Mouse (Mus musculus) embryo, embryonic 11 days (tissue): ENCODE data around the gene Gm27021.

Source experiments
- DNase-seq: peaks from one replicate; pipeline ENCODE4 v3.0.0-alpha.2; 2015

The Gm27021 gene

DNA sequence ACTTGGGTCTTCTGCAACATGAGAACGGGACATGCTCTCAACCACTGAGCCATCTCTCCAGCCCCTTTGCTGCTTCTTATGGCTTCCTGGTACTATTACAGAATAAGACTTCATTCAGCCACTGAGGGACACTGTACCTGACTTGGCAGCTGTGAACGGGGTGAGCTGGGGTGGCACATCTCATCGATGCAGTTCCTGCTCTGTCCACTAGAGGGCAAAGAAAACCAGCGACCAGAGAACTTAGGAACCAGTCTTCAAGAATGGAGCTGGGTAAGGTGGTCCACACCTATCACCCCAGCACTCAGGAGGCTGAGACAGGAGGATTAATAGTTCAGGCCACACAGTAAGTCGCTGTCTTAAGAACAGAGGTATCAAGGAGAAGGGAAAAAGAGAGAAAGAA lies 71.9 kb downstream of the Gm27021 start:
- peak; percentile 74 for DNase-seq

DNA sequence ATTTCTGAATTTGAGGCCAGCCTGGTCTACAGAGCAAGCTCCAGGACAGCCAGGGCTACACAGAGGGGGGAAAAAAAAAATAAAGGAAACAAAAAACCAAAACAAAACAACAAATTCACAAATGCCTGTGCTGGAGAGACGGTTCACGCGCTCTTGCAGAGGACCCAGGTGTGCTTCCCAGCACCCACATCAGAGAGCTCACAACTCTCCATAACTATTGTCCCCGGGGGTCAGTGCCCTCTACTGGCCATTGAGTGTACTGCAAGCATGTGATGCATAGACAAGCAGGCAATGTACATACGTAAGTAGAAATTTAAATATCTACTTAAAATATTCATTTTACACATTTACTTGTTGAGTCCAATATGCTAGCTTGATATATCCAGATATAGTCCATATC lies 73.3 kb downstream of the Gm27021 start:
- no peak for DNase-seq

DNA sequence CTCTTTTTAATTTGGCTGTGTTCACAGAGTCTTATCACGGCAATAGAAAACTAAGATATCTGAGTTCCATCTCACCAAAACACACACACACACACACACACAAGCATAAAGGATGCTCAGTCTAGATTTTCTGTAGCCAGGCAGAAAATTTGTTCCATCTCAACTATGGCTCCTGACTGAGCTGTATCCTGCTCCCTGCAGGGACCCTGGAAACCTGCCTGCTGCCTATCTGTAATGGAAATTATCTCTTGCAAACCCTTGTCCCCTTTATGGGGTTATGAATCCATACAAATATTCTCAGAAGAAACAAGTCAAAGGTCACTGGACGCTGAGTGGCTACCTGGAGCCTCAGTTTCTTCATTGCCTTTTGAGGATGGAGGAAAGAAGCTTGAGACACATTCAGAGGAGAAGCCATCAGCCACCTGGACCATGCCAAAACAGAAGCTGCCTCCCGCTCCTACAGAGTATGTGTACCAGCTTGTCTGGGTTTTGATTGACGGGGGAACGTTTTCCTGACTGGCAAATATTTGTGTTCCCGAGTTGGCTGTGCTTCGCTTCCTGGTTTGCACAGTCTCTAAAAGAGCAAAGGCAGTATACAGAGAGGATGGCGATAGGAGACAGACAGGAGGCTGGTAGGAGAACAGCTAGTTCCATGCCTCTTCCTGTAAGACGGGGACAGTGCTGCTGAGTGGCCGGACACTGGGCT lies 76.1 kb downstream of the Gm27021 start:
- no peak for DNase-seq

DNA sequence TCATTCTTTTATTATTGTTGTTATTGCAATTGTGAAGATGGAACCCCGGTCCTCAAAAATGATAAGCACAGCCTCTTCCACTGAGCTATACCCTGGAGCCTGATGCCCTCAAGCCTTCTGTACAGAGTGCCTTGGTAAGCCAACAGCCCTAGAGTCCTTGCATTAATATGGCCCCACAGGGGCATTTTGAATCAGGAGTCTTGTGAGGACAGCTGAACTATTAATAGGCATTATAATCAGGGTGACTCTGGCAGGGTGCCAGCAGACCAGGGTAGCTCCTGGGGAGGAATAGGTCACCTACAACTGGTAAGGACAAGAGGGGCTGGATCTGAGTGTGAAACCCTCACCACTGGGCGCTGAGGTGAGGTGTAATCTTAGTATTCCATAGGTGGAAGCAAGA lies 78.0 kb downstream of the Gm27021 start:
- no peak for DNase-seq

DNA sequence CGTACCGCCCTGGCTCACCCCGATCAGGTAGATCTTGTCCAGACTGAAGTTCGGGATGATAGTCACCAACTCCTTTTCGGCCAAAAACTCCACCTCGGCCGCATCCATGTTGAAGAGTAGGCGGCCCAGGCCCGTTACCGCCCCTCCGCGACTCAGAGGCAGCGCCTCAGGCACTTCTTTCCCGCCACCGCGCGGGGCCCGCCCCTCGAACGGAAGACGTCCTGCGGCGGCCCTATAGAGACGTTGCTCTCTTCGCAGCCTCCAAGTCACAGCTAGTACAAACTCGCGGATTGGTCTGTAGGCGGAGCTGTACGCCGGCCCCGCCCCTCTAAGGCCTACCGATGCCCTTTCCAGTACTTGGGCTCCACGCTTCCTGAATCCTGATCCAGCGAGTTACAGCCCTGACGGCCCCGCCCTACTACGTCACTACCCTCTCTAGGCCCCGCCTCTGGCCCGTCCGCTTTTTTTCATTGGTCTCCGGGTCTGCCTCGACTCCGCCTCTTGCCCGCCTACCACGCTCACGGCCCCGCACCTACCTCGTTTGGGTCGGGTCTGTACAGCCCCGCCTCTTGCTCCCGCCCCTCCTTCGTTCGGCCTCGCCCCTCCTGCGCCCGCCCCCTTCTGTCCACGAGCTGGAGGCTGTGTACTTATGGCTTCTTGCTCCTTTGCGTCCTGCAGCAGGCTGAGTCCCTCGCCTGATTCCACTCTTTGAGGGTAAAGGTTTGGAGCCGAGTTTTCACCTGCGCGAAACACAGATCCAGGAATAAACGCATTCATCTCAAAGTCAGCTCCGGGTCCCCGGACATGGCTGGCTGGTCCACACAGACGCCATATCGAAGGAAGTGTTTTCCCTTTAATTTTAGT lies 78.7 kb downstream of the Gm27021 start, which contains the start of gene Gins2:
Gene Gins2, minus strand, starts transcription at position 397 of the 864 bp plus-strand sequence.
- DNase-seq: peak; percentile 99

DNA sequence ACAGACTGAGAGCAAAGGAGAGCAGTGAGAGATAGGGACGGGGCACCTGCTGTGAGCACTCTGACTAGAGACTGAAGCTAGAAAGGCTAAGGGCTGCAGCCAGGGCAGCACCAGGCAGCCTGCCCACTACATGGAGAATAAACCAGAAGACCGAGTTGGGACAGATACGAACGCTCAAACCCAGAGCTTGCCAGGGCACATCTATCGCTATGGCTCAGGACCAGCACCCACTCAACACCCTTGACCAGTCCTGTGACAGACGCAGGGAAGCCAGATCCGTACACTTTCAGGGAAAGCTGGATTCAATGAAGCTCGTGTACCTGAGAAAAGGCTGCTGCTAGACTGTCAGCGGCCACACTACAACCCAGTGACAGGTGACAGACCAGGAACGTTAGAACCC lies 82.4 kb downstream of the Gm27021 start:
- DNase-seq: no peak

DNA sequence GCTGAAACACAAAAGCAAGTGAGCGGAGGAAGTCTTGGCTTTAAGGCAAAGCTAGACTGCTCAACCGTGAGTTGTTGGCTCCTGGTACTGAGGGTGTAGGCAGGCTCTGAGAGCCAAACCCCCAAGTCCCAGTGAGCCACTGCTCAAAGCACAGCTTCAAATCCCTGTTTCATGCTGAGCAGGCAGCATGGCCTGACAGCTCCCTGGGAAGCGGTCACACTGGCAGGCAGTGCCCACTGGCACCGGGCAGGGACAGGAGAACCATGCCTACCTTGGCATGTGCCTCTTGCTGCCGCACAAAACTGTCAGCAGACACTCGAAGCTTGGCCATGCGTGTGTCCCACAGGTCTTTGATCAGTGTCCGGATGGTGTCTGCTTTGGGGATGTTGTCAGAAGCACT lies 86.1 kb downstream of the Gm27021 start:
- no peak for DNase-seq

DNA sequence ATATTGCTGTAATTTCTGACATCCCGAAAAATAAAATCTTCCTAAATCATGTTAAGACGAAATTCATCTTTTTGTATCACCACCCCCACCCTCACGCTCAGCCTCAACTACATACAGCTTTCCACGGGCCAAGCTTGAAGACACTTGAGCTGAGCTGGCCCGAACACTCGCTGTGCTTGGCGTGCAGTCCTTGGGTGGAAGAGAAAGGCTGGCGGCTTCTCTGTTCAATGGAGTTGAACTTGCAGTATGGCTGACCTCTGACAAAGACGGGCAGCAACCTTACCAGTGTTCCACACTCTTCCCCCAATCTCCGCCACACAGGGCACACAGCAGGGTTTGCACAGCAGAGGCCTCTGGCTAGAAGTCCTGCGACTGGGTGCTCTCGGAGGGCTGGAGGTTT lies 86.5 kb downstream of the Gm27021 start:
- no peak for DNase-seq

DNA sequence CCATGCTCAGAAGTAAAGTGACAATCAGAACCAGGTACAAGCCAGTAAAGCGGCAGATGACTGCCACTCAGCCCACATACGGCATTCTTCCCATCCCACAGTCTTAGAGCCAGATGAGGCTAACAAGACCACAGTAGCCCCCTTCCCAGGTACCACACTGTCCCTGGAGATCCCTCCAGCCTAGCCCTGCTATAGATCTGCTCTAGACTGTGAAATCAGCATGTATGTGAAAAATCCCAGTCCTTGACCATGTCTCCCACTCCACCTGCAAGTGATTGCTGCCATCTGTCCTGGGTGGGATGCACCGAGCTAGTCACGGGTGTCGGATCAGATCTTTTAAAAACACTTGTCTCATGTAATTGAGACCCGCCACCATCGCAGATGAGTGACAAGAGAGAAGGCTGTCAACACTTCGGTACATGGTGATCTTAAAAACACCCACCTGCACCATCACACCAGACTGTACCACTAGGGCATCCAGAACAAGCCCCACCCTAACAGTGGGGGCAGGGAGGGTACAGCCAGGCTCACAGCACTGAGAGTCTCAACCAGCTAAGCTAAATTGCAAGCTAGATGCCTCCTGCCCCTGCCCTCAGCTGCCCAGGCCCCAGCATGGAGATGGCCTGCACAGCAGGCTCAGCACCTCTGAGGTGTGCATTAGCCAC lies 87.4 kb downstream of the Gm27021 start:
- DNase-seq: no peak

DNA sequence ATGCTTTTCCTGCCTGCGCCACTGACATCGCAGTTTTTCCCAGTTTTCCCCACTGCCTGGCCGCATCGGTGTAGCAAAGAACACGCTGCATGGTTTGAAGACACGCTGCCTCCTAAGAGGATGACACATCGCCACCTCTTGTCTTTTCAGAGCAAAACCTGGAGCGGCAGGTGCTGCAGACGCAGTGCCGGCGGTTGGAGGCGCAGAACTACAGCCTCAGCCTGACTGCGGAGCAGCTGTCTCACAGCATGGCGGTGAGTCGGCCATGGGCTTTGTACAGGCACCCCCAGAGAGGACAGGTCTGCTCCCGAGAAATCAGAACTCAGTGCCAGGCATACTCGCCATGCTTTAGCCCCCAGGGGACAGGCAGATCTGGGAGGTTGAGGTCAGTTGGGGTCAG lies 90.1 kb downstream of the Gm27021 start:
- no peak for DNase-seq

DNA sequence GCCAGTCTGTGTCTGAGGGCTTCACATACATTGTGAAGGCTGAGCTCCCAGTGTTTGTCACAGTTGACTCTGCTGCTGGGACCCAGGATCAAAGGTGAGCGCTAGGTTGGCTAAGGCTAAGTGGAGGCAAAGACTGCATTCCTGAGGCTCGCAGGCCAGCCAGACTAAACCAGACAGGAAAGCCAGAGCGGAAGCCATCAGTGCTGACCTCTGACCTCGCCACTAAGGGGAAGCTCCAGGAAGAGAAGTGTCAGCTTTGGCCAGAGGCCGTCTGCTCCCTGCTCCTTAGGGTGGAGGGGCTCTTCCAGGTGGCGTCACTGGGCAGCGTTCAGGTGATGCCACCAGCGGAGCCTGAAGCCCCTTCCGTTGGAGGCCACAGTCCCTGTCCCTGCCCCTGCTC lies 92.1 kb downstream of the Gm27021 start:
- peak; percentile 59 for DNase-seq

DNA sequence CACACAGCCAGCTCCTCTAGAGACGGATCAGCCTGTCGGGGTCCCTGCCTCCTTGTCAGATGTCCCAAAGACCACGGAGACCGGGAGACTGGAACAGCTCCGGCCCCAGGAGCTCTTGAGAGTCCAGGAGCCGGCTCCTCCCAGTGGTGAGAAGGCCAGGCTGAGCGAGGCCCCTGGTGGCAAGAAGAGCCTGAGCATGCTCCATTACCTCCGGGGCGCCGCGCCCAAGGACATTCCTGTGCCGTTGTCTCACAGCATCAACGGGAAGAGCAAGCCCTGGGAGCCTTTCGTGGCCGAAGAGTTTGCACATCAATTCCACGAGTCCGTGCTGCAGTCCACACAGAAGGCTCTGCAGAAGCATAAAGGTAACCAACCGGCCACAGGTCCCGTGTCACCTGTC lies 92.9 kb downstream of the Gm27021 start:
- DNase-seq: no peak

DNA sequence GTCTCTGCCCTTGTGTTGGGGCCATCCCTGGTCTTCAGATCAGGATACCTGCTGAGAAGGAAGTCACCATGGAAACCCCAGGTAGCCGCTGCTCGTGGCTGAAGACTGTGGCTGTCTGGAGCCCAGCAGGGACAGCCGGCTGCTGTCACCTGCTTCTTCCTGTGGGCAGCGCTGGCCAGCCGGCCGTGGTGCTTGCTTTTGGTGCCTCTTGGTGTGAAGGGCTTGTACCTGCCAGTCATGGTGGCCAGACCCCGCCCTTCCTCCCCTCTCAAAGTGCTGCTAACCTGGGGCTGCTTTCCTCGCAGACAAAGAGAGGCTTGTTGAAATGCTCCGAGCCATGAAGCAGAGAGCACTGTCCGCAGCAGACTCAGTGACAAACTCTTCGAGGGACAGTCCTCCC lies 94.0 kb downstream of the Gm27021 start:
- no peak for DNase-seq

DNA sequence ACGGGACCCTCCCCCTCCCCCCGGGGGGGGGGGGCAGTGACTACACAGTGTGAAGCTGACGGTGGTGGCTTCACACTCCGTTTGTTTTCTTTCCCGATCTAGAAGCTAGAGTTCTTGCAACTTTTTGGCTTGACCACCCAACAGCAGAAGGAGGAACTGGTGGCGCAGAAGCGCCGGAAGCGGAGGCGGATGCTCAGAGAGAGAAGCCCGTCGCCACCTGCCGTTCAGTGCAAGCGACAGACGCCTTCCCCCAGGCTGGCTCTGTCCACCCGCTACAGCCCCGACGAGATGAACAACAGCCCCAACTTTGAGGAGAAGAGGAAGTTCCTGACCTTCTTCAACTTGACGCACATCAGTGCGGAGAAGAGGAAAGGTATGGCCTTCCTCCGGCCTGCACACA lies 95.3 kb downstream of the Gm27021 start:
- DNase-seq: no peak

DNA sequence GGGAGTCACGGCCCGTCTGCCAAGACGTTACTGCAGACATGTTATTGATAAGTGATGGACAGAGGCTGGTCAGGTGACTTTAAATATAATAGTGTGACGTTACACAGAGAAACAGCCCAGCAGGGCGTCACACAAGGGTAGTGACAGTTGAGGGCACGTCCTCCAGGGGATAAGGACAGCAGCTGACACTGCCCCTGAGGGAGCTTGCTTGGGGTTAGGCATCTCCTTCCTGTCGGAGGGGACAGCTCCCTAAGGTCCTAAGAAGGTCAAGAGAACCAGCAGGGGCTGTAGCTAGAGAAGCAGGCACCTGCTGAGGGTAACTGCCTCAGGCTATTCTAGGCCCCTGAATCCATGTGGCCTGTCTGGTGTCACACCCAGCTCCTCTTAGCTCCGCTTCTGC lies 96.3 kb downstream of the Gm27021 start:
- DNase-seq: no peak

DNA sequence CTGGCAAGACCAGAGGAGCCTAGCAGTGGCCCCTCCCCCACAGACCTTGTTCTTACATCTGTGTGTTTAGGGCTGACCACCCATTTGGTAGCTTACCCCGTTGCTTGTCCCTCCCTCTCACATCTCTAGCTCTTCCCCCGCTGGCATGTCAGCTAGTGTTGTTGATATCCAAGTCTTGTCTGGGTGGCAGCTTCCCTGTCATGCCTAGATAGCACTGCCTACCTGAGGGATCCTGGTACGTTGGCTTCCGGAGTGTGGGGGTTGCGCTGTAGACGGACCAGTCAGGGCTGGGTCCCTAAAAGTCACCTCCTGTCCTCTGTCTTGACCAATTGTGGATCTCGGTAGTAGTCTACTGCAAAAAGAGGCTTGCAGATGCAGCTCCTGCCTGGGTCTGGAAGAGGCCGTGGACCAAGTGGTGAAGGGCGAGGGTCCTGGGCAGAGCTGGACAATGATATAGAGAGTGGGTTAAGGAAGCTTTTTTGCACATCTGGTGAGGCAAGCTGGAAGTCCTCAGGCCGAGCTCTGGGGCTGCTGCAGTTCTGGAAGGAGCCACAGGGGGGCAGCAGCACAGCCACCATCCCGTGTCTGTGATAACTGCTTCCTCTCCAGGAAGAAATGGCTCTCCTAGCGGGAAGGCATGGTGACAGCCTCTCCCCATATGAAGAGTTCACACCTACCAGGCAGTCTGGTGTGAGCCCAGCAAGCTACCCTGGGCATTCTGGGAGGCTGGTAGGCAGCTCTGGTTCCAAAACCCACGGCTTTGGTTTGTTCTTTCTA lies 97.8 kb downstream of the Gm27021 start:
- DNase-seq: peak; percentile 79

DNA sequence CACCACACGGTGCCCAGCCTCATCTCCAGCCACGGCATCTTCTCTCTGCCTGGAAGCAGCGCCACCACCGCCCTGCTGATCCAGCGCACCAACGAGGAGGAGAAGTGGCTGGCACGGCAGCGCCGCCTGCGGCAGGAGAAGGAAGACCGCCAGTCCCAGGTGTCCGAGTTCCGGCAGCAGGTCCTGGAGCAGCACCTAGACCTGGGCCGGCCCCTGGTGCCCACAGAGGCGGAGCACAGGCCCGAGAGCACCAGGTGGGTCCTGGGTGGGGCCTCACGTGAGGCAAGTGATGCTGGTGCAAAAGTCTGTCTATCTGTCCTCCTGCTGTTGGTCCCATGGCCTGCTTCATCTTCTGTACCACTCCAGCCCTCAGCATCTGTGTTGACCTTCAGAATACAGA lies 98.8 kb downstream of the Gm27021 start:
- DNase-seq: no peak

DNA sequence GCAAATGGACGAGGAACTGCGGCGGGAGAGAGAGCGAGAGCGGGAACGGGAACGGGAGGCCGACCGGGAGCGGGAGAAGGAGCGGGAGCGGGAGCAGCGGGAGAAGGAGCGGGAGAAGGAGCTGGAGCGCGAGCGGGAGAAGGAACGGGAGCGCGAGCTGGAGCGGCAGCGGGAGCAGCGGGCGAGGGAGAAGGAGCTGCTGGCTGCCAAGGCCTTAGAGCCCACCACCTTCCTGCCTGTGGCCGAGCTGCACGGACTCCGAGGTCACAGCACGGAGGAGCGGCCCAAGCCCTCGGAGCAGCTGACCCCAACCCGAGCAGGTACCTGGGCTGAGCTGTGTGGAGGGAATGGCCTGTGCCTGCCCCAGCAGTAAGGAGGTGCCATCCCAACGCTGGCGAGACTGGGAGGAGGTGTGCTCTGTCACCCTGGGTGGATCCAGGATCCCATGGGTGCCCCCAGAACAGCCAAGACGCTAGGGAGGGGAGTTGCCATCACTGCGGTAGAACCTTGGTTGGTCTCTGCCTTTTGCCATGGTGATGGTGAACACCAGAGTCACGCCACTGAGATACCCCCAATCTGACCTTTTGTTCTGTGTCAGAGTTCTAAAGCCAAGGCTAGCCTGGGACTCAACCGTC lies 99.6 kb downstream of the Gm27021 start:
- DNase-seq: no peak

DNA sequence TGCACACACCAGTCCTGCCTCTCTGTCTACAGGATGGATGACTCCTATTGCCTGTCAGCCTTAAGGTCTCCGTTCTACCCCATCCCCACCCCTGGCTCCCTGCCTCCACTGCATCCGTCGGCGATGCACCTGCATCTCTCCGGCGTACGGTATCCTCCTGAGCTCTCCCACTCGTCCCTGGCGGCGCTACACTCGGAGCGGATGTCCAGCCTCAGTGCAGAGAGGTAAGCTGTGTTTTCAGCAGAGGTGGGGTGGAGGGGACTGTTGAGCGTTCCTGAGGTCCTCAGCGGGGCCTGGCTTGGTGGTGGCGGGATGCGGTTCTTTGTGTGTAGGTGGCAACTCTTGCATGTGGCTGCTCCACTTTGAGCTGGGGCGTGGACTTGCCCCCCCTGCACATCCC lies 100.1 kb downstream of the Gm27021 start:
- no peak for DNase-seq

DNA sequence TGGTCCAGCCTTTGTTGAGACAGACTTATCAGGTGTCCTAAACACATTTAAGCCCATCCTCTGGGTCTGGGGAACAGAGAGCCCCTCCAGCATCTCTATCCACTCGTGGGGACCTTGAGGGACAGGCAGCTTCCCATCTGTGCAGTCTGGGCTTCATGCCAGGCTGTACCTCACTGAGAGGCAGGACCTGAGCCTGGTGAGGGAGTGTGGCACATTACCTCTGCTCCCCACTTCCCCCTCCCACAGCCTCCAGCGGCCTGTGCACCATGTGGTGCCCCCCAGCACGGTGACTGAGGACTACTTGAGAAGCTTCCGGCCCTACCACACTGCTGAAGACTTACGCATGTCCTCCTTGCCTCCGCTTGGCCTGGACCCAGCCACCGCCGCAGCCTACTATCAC lies 101.2 kb downstream of the Gm27021 start:
- DNase-seq: no peak

DNA sequence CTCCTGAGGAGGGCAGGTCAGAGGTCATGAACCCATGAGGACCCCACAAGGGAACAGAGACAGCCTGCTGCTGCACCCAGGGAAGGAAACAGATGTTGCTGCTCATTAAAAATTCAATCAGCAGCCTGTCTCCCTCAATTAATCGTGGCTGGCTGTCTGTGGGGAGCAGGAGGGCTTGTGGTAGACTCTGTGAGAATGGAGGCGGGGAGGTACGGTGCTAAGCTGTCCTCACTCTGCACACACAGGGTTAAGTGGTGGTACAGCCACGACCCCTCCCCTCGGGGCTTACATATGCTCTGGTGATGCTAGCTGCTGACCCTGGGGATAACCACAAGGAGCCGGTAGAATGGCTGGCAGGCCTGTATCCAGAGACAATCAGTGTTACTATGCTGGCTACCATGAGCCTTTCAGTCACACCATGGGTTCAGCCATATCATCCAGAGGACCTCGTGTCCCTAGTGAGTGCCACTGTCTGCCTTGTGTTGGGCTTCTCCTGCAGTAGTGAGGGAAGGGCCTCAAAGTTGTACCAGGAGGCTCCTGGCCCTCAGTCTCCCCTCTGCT lies 102.6 kb downstream of the Gm27021 start:
- peak; percentile 68 for DNase-seq
